Mouse (Mus musculus) thymus, postnatal 4 days (tissue): ENCODE measurements at regions not wholly inside any gene's neighbourhood (a gene's known extent, or its start where the extent isn't known, plus 50 kb on each side); places are given as distances from the start of the nearest gene placed in this dataset.
A peak's percentile ranks its signal among the peaks of the same experiment; 100 is the strongest.
"Not testable (repeated sequence)": the region's sequence is repeated elsewhere in the genome, so short reads cannot be mapped to it uniquely, and the experiment has no call there.

Experiments
- DNase-seq: peaks from one replicate; pipeline ENCODE4 v3.0.0; 2021

DNA sequence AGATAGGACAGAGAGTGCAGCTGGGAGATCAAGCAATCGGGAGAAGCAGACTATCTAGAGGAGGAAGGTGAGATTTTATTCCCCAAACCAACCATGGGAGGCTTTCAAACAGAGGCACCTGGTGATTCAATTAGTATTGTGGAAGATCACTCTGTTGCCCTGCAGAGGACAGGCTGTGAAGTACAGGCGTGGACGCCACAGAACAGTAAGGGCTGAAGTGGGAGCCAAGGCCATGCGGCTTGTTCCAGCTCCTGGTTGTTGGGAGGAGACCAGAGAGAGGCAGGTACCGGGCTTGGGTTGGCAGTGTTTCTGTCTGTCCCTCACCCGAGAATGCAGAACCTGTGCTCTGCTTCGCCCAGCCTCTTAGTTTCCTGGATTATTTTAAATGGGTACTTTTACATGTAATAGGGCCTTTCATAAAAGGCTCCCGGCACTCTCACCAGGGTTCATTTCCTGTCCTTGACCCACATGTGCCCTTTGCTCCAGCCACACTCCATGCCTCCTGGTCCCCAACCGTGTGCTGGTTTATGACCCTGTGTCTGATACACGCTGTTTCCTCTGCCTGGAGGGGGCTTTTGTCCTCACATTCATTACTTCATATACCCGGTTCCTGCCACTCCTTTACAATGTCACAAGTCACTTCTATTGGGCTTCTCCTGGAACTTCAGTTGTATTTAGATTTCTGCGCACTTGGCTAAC is 58.3 kb downstream of the Vcpkmt start:
- no peak for DNase-seq

- DNase-seq, result no peak
Observed at GRCm38 (mm10) chr12:69519869-69520268, 63.0 kb downstream of the Vcpkmt start.

DNA sequence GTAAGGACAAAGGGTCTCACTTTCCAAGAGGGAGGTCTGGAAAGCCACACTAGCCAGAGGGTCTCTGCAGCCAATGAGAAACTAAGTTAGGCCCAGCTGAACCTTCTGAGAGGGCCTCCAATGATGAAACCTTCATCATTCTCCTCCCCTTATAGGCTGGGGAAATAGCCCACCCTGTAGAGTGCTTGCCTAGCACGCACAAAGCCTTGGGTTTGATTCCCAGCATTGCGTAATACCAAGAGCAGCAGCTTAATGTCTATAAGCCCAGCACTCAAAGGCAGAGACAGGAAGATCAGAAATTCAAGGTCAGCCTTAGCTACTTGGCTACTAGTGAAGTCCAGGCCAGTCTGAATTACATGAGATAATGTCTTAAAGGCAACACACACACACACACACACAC is 63.8 kb downstream of the Vcpkmt start:
- no peak for DNase-seq

GRCm38 (mm10) chr12:69517616-69518015 is 65.2 kb downstream of the Vcpkmt start:
- DNase-seq, result no peak

DNA sequence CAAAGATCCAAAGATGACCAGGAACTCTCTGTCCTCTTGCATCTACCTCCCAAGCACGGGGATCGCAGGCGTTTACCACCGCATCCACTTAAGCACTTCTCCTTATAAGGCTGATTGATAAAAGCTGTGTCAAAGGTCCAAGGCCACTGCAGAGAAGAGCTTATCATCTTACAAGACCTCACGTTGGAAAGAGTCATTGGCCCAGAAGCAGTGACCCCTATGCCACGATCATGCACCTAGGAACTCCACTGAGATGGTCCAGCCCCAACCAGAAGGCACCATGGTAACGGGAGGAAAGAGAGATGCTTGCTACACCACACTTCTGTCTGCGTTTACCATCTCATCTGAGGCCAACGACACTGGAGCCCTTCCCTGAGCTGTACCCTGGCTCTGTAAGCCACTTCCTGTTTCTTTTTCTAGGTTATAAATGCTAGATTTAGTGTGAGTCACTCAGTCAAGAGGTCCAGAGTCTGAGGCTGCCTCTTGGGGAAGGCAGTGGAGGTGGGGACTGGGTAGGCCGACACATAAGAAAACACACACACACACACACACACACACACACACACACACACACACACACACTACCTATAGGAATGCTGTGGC is 66.4 kb downstream of the Vcpkmt start:
- peak; percentile 58 for DNase-seq

- no peak for DNase-seq
Observed at GRCm38 (mm10) chr12:69515850-69516249, 67.0 kb downstream of the Vcpkmt start.

GRCm38 (mm10) chr12:69515117-69515516 is 67.7 kb downstream of the Vcpkmt start:
- no peak for DNase-seq

DNA sequence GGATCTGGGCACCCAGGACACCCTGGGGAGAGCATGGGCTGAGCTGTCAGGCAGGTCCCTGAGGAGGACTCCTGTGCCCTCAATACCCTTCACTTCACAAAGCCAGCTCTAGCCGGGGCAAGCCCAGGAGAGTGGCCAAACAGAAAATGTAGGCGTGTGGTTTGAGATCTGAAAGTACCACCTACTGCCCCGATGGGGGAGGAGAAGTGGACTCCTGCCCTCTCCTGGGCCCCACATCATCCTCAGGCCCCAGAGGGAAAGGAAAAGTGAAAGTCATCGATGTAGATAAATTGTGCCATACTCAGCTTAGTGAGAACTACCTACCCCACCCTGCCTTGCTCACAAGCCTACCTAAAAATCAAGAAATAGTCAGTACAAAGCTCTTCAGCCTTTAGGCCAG is 69.7 kb downstream of the Vcpkmt start:
- no peak for DNase-seq

GRCm38 (mm10) chr12:69510736-69511135 is 72.1 kb downstream of the Vcpkmt start:
- no peak for DNase-seq

- not testable (repeated sequence) for DNase-seq
Observed at GRCm38 (mm10) chr12:69509180-69509579, 73.6 kb downstream of the Vcpkmt start.

DNA sequence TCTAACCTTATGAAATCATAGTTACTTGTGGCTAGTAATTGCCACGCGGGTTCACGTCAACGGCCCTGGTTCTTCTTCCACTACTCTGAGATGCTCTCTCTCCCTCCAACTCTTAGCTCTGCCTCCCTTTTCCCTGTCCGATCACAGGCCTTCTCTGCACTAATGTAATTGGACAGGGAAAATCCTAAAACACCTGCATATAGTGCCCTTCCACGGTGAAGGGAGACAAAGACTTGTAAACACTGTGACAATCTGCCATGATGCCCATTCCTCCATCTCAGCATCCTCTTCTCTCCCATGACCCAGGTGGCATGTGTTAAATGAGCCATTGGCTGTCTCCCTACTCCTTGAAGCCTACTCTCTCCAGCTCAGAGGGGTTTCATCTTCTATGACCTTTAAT is 74.9 kb downstream of the Vcpkmt start:
- DNase-seq, result no peak

DNA sequence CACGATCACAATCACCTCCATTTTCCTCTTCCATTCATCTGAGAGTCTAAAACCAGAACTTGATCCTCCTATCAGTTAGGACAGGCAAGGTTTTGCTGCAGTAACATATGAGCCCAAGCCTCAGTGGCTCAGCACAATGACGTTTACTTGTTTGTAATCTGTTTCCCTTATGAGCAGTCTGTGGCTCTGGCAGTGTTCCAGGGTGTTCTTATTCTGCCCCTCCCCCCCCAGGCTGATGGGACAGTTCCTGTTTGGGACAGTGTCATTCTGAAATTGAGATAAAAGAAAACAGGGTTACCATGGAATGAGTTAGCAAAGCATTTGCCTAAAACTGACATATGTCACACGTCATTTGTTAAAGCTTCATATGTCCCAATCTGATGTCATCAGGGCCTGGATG is 75.5 kb downstream of the Vcpkmt start:
- no peak for DNase-seq

DNA sequence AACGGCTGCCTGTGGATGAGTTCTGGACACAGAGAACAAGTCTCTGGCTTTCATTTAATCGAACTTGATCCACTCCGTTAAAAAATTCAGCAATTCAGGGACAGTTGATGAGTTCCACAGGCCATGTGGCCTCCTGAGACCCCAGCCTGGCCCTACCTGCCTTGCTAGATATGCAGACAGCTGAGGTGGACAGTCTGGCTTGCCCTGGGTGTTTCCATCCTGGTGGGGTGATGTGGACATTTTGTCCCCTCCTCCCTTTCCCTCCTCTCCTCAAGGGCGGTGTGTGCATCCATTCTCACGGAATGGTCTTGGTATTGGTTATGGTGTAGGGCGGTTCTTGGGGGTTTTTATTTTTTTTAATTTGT is 80.1 kb downstream of the Vcpkmt start:
- DNase-seq, result peak; percentile 53

DNA sequence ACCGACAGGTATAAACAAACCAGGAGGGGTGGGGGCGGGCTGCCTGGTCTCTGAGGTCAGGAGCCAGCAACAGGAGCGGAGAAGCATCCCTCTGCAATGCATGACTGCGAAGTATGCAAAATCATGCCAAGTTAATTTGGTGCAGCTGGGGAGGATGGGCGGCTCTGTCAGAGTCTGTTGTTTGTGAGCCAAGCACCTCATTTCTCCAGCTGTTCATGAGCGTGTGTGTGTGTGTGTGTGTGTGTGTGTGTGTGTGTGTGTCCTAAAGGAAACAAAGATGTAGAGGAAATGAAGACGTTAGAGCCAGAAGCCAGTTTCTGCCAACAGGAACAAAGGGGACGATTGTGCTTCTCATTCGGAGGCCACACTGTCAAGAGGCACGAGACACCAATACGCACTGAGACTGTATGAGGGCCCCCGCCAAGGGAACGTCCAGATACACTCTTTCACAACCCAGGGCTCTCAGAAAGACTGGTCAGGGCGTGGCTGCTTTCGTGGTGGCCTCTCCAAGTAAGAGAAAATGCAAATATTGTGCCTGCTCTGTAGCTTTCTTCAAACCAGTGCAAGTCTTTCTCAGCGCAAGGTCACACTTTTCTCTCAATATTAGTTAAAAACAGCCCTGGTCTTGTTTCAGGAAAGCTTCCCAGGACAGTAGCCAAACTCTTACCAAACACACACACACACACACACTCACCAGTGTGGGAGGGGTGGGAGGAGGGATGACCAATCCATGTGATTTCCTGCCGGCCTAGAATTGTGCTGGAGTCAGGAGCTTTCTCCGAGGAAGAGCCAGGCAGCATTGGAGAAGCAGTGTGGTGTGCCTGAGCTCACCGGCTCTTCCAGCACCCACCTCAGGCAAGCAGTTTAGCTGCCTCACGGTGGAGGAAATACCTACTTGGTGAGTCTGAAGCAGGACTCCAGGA is 80.8 kb downstream of the Vcpkmt start:
- DNase-seq, result peak; percentile 80

DNA sequence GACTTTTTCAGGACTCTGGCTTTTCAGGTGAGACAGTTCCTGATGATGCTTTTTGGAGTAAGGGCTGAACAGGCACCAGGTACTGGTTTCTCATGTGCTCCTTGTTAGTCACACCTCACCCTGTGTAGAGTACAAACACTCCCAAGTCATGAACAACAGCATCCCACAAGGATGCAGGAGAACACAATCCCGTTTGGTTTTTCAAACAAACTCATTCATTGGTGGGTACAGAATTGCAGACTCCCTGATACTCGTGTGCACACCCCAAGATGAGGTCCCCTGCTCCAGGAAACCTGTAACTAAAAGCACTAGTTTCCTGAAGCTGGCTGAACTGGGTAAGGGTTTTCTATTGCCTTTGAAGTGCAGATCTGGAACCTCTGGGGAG is 81.5 kb downstream of the Vcpkmt start:
- no peak for DNase-seq

GRCm38 (mm10) chr12:69500600-69501345 is 82.1 kb downstream of the Vcpkmt start:
- DNase-seq, result peak; percentile 36

- no peak for DNase-seq
Observed at GRCm38 (mm10) chr12:69497121-69497520, 85.7 kb downstream of the Vcpkmt start.

DNA sequence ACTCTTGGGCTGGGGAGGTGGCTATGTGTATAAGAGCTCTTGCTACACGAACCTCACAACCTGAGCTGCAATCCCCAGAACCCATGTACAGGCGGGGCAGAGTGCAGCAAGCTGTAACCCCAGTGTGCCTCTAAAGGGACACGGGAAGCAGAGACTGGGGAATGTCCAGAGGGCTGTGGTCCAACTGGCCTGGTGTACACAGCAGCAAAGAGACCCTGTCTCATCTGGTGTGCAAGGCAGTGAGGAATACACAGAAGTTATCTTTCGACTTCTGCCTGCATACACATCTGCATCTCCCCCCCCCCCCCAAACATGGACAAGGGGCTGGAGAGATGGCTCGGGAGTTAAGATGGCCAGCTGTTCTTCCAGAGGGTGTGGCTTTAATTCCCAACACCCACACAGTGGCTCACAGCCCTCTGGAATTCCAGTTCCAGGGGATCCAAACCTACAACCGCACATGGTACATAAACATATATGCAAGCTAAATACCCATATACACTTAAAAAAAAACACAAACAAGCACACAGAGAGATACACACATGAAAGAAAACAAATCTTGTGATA is 86.4 kb downstream of the Vcpkmt start:
- no peak for DNase-seq

- no peak for DNase-seq
Observed at GRCm38 (mm10) chr12:69495776-69496175, 87.1 kb downstream of the Vcpkmt start.

DNA sequence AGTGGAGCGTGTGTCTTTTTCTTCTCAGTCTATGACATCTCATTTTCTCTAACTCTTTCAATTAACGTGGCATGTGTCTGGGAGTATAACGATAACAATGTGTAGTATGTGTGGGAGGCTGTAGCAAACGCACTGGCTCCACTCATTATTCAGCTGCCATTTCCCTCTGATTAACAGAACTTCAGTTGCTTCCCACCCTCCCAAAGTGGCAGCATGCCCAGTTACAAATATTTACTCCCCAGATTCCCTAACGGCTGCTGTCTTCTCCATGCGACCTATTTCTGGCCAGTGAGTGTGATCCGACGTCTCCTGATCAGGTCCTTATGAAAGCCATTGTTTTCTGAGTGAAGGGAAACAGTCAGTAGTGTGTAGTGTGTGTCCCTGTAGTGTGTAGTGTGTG is 88.2 kb downstream of the Vcpkmt start:
- no peak for DNase-seq

GRCm38 (mm10) chr12:69489686-69490085 is 93.1 kb downstream of the Vcpkmt start:
- DNase-seq, result no peak

GRCm38 (mm10) chr12:69486903-69487302 is 95.9 kb downstream of the Vcpkmt start:
- DNase-seq, result no peak
